Mouse (Mus musculus) olfactory bulb, adult 2 months (tissue): Measurements from ENCODE around the gene 1600002K03Rik. TPM values are rescaled to one million over a fixed set of nuclear protein-coding genes. Genes with fewer than 3 reads are reported as not detected.
"Not testable (repeated sequence)": the region's sequence is repeated elsewhere in the genome, so short reads cannot be mapped to it uniquely, and the experiment has no call there.

Experiments used
- H3K27ac ChIP-seq: fragments of 200-500 bp; 2 replicates; pipeline ENCODE4 v1.5.1; 2012; ENCODE audit warnings: low read depth, low read length; ENCODE audit not compliant: insufficient read depth
- H3K4me1 ChIP-seq: fragments of 200-500 bp; 2 replicates; pipeline ENCODE4 v1.6.1; 2012; ENCODE audit warnings: low read length; ENCODE audit not compliant: control insufficient read depth, insufficient read depth
- H3K4me3 ChIP-seq: fragments of 200-500 bp; 2 replicates; pipeline ENCODE4 v1.5.1; 2012; ENCODE audit warnings: mild to moderate bottlenecking, low read depth, low read length, moderate library complexity; ENCODE audit not compliant: insufficient read depth
- CTCF ChIP-seq: fragments of 200-500 bp; IDR thresholded peaks from 2 replicates; pipeline ENCODE4 v1.5.1; 2012; ENCODE audit warnings: low read depth, mild to moderate bottlenecking, low read length, moderate library complexity; ENCODE audit not compliant: insufficient read depth
- WGBS: fragments of 180-500 bp; shearing (Covaris S2); methylation state at CpG from one replicate; pipeline ENCODE4 v1.1.7; 2018; 5-methylcytosine and 5-hydroxymethylcytosine counted together
- polyA plus RNA-seq: library from polyadenylated mRNA; stranded (reverse); fragments of >200 nt; gene quantifications from 2 replicates; pipeline ENCODE4 v1.2.4, GENCODE M21; 2012; ENCODE audit warnings: low replicate concordance; ENCODE audit not compliant: missing spikeins, insufficient read depth, insufficient read length

1600002K03Rik gene
- polyA plus RNA-seq, 1 experiment, result not detected

- no peak for TF ChIP-seq CTCF
- Histone ChIP-seq H3K4me3 (no peak overlapping the region), H3K4me1 (no peaks in the 10 kb centered on the region), H3K27ac (no peak overlapping the region)
- WGBS, result 46% methylated on average over 9 of the region's 9 CpGs
These were observed 47.9 kb downstream of the 1600002K03Rik start for GRCm38 (mm10) chr10:80220676-80221075.

GRCm38 (mm10) chr10:80223137-80223536, 50.4 kb downstream of the 1600002K03Rik start:
- H3K27ac ChIP-seq, H3K4me3 ChIP-seq, H3K4me1 ChIP-seq: not testable (repeated sequence)
- 94% methylated on average over 2 of the region's 2 CpGs for WGBS

Other genes starting within 250 kb of the 1600002K03Rik start
- gene Arid3a, start 245.9 kb upstream of the 1600002K03Rik start, polyA plus RNA-seq, result not detected in 2 replicates
- gene Wdr18, start 212.8 kb upstream of the 1600002K03Rik start, polyA plus RNA-seq, result not detected in 2 replicates
- not detected in 2 replicates for gene Grin3b, start 202.2 kb upstream of the 1600002K03Rik start, polyA plus RNA-seq
- gene Tmem259, start 188.6 kb upstream of the 1600002K03Rik start, polyA plus RNA-seq, result not detected in 2 replicates
- gene Cnn2, start 184.4 kb upstream of the 1600002K03Rik start, polyA plus RNA-seq, result 124 and 250 TPM in 2 replicates
- gene Abca7, start 176.4 kb upstream of the 1600002K03Rik start, polyA plus RNA-seq, result not detected in 2 replicates
- 193 and 203 TPM in 2 replicates for gene Arhgap45, start 156.3 kb upstream of the 1600002K03Rik start, polyA plus RNA-seq
- not detected in 2 replicates for gene Polr2e, start 133.1 kb upstream of the 1600002K03Rik start, polyA plus RNA-seq
- not detected in 2 replicates for gene Gpx4, start 125.8 kb upstream of the 1600002K03Rik start, polyA plus RNA-seq
- not detected in 2 replicates for gene Sbno2, start 67.4 kb upstream of the 1600002K03Rik start, polyA plus RNA-seq
- not detected in 2 replicates for gene Stk11, start 57.1 kb upstream of the 1600002K03Rik start, polyA plus RNA-seq
- gene Atp5d, start 34.3 kb upstream of the 1600002K03Rik start, polyA plus RNA-seq, result not detected in 2 replicates
- gene Cbarp, start 32.1 kb upstream of the 1600002K03Rik start, polyA plus RNA-seq, result not detected in 2 replicates
- 128 TPM in 1 of 2 replicates, not detected in the other for gene Midn, start 24.7 kb upstream of the 1600002K03Rik start, polyA plus RNA-seq
- gene Cirbp, start 7.0 kb upstream of the 1600002K03Rik start, polyA plus RNA-seq, result not detected in 2 replicates
- not detected in 2 replicates for gene Efna2, start 6.5 kb downstream of the 1600002K03Rik start, polyA plus RNA-seq
- not detected in 2 replicates for gene Mum1, start 53.5 kb downstream of the 1600002K03Rik start, polyA plus RNA-seq
- gene Ndufs7, start 76.2 kb downstream of the 1600002K03Rik start, polyA plus RNA-seq, result not detected in 2 replicates
- not detected in 2 replicates for gene Gamt, start 88.1 kb downstream of the 1600002K03Rik start, polyA plus RNA-seq
- gene Dazap1, start 88.5 kb downstream of the 1600002K03Rik start, polyA plus RNA-seq, result not detected in 2 replicates
- 978 TPM in 1 of 2 replicates, not detected in the other for gene Rps15, start 119.5 kb downstream of the 1600002K03Rik start, polyA plus RNA-seq
- gene Apc2, start 123.0 kb downstream of the 1600002K03Rik start, polyA plus RNA-seq, result not detected in 2 replicates
- not detected in 2 replicates for gene 2310011J03Rik, start 147.6 kb downstream of the 1600002K03Rik start, polyA plus RNA-seq
- not detected in 2 replicates for gene Pcsk4, start 156.6 kb downstream of the 1600002K03Rik start, polyA plus RNA-seq
- not detected in 2 replicates for gene Reep6, start 157.0 kb downstream of the 1600002K03Rik start, polyA plus RNA-seq
- not detected in 2 replicates for gene Adamtsl5, start 175.5 kb downstream of the 1600002K03Rik start, polyA plus RNA-seq
- gene Plk5, start 183.5 kb downstream of the 1600002K03Rik start, polyA plus RNA-seq, result not detected in 2 replicates
- not detected in 2 replicates for gene Mex3d, start 214.7 kb downstream of the 1600002K03Rik start, polyA plus RNA-seq
- not detected in 2 replicates for gene Mbd3, start 226.6 kb downstream of the 1600002K03Rik start, polyA plus RNA-seq
- not detected in 2 replicates for gene Uqcr11, start 233.9 kb downstream of the 1600002K03Rik start, polyA plus RNA-seq